Mouse (Mus musculus) A20 (cell line): ENCODE measurements around the gene S100z.

Experiments
- DNase-seq: peaks from one replicate; pipeline ENCODE4 v3.0.0-alpha.2; 2011; ENCODE audit warnings: low read depth, low spot score

The S100z gene

DNA sequence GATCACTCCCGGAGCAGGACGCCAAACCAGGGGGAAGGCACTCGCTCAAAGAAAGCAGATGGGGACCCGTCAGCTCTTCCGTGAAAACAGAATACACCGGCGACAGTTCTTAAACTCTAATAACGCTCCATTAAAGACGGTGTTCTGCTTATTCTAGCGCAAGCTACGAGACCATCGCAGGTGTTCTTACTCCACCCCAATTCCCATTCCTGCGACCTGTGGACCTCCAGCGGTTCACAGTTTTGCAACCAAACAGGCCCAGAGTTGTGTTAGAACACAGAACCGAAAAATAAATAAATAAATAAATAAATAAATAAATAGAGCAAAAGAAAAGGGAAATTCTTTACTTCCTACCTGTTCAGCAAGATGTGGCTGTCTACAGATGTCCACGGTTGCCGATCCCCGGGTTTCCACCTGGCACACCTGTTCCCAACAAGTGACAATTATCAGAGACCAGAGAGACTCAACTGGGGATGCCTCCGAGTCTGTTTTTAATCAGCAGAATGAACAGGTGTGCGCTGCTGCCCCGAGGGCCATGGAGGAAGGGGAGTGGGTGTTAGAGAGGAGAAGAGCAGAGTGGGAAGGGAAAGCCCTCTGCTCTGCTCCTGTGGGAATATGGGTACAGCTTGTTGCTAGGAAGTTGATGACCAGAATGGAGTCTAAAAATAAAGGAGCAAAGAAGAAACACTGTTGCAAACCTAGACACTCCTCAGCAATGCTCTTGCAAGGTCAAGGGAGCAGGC lies at the start of gene S100z:
Gene S100z, minus strand, starts transcription at position 51 of the 743 bp plus-strand sequence.
- no peak for DNase-seq

- no peak for DNase-seq
Measured at GRCm38 (mm10) chr13:95524674-95525491, 46.4 kb upstream of the S100z start, which contains the start of gene F2rl1. TSS of gene F2rl1 (minus strand) at chr13:95525227.

GRCm38 (mm10) chr13:95524424-95524673 lies 45.8 kb upstream of the S100z start:
- DNase-seq: no peak

GRCm38 (mm10) chr13:95523659-95524423 lies 45.3 kb upstream of the S100z start:
- DNase-seq: no peak

DNA sequence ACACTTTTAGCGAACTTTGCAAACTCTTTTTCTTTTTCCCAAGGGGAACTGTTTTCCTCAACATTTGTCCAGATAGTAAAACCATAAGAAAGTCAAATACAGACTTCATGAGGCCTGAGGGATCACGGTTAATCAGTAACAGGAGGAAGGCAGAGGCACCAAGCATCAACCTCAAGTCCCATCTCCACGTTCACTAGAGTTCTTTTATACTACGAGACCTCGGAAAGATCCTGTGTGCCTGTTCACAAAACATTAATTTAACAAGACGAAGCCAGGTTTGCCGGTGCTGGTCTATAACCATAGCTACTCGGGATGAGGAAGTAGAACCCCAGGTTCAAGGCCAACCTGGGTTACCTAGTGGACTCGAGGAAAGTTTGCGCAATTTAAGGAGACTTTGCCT lies 43.7 kb upstream of the S100z start:
- DNase-seq: no peak

DNA sequence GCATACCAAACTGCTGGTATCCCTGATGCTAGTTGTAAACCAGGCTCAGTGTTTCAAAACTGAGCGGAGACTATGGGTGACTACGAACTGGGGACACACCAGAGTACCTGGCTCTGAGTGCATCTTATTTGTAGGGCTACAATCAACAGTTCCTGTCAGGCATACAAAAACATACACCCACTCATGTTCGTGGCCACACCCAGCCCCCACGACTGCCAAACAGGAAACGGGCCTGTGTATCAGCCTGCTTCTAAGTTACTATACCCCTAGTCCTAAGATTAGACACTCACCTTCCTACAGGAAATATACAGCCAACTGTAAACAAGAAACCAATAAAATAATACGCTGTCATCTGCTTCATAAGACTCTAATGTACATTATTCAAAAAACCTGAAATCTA lies 42.5 kb upstream of the S100z start:
- DNase-seq: no peak

DNA sequence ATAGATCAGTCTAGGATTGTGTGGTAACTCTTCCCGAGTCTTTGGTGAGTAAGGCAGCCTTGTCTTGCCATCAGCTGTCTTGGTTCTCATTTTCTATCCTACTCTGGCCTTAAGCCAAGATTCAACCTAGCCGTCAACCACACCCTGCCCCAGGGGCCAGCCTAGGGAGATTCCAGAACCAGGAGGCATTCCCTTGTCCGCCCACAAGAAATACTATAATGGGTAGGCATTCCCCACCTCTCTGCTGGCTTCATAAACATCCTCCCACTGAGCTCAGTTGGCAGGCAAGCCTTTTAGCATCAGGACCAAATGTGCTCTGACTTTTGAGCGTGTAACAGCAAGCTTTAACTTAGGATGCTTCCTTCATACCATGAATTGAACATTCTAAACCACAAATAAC lies 36.2 kb upstream of the S100z start:
- DNase-seq: no peak

DNA sequence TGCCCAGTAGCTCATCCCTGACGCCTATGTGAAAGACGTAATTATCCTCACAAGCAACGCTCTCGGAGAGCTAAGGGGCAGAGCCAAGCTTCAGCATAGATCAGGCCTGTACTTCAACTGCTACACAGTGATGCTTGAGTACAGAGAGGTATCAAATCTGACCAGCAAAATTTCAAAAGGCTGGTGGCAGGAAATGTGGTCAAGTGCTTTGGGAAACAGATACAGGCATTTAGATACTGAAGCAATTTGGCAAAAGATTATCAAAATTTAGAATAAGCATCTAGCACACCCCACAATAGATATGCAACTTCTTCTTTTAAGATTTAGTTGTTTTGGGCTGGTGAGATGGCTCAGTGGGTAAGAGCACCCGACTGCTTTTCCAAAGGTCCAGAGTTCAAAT lies 31.5 kb upstream of the S100z start:
- DNase-seq: no peak

- DNase-seq: no peak
Measured at GRCm38 (mm10) chr13:95503279-95503917, 24.9 kb upstream of the S100z start.

- no peak for DNase-seq
Measured at GRCm38 (mm10) chr13:95496601-95497000, 18.1 kb upstream of the S100z start.

DNA sequence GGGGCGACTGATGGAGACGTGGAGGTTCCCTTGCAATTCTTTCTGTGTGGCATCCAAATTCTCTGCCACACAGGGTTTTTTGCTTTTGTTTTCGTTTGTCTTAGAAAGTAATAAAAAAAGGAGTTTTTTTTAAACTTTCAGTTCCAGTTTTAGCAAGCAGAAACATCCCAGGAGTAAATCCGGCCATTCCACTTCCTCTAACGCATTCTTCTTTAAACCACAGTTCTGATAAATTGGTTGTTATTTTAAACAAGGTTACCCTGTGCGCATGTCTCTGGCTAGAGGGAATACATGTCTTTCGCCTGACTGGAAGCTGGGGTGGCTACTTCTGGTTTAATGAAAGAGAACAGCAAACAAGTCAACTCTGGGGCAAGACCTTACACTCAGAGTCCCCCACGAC lies 16.3 kb upstream of the S100z start:
- no peak for DNase-seq

DNA sequence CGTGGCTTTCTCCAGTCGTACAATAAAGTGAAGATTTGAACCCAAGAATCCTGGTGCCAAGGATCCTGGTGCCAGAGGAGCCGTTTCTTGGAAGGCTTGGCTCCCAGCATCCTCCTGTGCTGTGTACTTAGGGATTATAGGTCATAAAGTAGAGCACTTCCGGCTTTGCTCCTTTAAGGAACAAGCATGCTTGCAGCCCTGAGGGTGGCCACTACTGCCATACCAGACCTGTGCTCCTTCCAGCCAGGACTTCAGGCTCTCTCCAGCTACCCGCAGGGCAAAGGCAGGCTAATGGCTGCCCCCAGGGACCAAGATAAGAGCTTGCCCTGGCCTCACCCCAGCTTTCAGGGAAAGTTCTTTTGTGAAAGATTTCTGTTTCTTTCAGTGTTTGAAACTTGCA lies 14.8 kb upstream of the S100z start:
- no peak for DNase-seq

DNA sequence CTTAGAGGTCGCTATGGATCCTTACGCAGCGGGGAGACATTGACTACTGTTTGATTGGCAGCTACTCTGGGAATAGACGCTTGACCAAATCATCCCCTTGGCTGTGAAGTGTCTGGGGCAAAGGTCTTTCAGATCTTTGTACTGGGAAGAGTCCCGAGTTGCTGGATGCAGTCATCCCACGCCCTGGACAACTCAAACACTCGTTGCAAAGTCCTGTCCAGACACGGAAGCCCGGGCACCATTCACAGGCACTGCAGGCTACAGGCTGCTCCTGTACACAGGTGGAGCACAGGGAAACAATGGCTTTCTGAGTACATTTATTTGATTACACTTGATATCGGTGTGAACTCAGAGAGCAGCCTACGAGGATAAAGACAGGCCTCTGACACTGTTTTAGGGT lies 12.8 kb upstream of the S100z start:
- no peak for DNase-seq

DNA sequence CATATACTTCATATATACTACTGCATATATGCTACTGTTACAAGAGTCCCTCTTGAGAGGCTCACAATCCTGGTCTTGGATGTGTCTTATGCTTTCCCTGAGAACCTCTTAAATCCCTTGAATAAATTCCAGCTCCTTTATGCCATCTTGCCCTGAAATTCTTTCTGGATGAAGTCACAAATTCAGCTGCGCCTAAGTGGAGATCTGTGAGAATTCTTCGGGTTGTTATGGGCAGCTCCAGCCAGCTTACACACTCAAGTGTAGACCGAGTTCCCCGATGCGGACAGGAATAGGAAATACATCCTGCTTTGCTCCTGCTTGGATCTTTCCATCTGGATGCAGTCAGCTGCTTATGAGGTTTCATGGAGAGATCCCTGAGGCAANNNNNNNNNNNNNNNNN lies 6.1 kb upstream of the S100z start:
- no peak for DNase-seq

GRCm38 (mm10) chr13:95481428-95481827 lies 2.9 kb upstream of the S100z start:
- peak; percentile 66 for DNase-seq

DNA sequence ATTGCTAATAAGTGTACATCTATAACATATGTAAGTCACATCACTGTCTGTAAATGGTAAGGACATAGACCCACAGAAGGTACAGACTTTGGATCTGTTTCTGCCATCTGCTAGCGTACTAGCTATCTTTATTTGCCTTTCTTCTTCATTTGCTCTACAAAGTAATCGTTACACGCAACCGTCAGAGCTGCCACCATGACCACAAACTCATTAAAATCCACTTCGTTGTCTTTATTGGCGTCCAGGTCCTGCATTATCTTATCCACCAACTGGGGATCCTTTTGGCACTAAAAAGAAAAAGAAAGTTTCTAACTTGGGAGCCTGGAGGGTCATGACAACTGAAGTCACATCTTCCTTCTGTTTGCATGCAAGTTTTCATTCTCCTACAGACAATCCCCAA lies 1.3 kb downstream of the S100z start:
- DNase-seq: no peak

GRCm38 (mm10) chr13:95475124-95475523 lies 3.4 kb downstream of the S100z start:
- DNase-seq: no peak

DNA sequence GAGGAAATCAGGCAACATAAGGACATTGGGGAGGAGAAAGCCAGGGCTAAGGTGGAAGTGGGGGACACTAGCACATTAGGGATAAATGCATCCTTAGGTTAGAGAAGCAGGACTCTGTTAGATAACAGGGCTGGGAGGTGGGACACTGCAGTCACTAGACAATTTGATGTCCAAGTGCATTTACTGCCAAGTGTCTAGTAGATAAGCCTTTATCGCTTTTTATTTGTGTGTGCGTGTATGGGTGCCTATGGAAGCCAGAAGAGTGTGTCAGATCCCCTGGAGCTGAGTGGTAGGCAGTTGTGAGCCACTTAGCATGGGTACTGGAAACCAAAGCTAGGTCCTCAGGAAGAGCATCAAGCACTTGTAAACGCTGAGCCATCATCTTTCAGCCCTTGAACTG lies 4.2 kb downstream of the S100z start:
- DNase-seq: no peak

- DNase-seq: peak; percentile 32
Measured at GRCm38 (mm10) chr13:95470970-95471369, 7.6 kb downstream of the S100z start.

- DNase-seq: no peak
Measured at GRCm38 (mm10) chr13:95451529-95451928, 27.0 kb downstream of the S100z start.

DNA sequence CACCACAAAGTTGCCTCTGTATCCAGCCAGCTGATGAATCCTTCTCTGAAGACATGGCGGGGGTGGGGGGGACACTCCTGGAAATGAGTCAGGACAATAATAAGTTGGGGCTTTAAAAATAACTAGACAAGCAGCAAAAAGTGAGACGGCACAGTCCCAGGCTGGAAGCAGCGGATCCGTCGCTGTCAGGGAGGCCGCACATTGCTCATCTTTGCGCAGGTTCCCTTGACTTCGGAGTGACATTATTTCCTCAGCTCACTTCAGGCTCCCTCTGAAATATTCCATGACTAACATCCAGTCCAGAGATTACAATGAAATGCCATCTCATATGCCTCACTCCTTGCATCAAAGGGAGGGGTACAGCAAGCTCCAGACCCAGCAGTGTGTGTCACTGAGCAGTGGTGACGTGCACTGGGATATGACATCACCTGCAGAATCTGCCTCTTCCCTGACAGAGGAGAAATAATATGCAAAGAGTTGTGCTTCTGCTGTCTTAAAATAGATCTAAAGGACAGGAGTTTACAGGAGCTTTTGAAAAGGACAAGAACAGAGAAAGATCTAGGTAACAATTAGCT lies 27.8 kb downstream of the S100z start:
- no peak for DNase-seq

- DNase-seq: no peak
Measured at GRCm38 (mm10) chr13:95449730-95450129, 28.8 kb downstream of the S100z start.
